Mouse (Mus musculus) CH12.LX (cell line): ENCODE measurements around the gene Hs3st6. TPM values are rescaled to one million over a fixed set of nuclear protein-coding genes. Genes with fewer than 3 reads are reported as not detected.

Experiments
- DNase-seq: peaks from one replicate; pipeline ENCODE4 v3.0.0-alpha.2; 2013; ENCODE audit errors: extremely low read depth
- H3K27ac ChIP-seq: 2 replicates; pipeline ENCODE4 v1.5.1; 2012; ENCODE audit warnings: low read depth, mild to moderate bottlenecking, control low read depth, moderate library complexity; ENCODE audit not compliant: insufficient read depth
- H3K27me3 ChIP-seq: replicated peaks from 2 replicates; pipeline ENCODE3; 2012; ENCODE audit warnings: inconsistent platforms
- H3K36me3 ChIP-seq, 2 experiments: replicated peaks in 1 of 2; 2 replicates each; pipeline versions ENCODE3 to v1.6.1; 2012; ENCODE audit warnings: inconsistent platforms in 1 of 2, low read length in 1 of 2, mild to moderate bottlenecking in 1 of 2, mixed read lengths in 1 of 2, moderate library complexity in 1 of 2; ENCODE audit not compliant: control insufficient read depth in 1 of 2, insufficient read depth in 1 of 2
- H3K4me1 ChIP-seq, 2 experiments: 2 replicates each; pipeline ENCODE4 v1.6.1; 2012; ENCODE audit warnings: inconsistent platforms in 1 of 2, moderate library complexity in 1 of 2; ENCODE audit not compliant: insufficient read depth in 2 of 2, control insufficient read depth in 1 of 2
- H3K4me2 ChIP-seq: 2 replicates; pipeline ENCODE4 v1.6.1; 2012; ENCODE audit warnings: low read depth, mild to moderate bottlenecking, control low read depth; ENCODE audit not compliant: poor library complexity, insufficient read depth, severe bottlenecking
- H3K4me3 ChIP-seq, 3 experiments: fragments of 150-350 bp in 1 of 3; sonication (generic) in 1 of 3; replicated peaks in 1 of 3; 2 replicates each; pipeline versions ENCODE3 to v1.5.1; 2011 to 2012; ENCODE audit warnings: low read depth in 2 of 3, low read length in 2 of 3, mild to moderate bottlenecking in 2 of 3, moderate library complexity in 2 of 3, control low read depth in 1 of 3, improper control_type of control experiment in 1 of 3, inconsistent platforms in 1 of 3, mixed read lengths in 1 of 3; ENCODE audit not compliant: poor library complexity in 1 of 3
- H3K79me2 ChIP-seq: replicated peaks from 2 replicates; pipeline ENCODE4 v1.6.1; 2012; ENCODE audit warnings: mild to moderate bottlenecking, moderate library complexity; ENCODE audit not compliant: control insufficient read depth, poor library complexity, insufficient read depth, severe bottlenecking; ENCODE audit errors: extremely low read depth
- H3K9ac ChIP-seq: 2 replicates; pipeline ENCODE4 v1.6.1; 2012; ENCODE audit warnings: low read depth, mild to moderate bottlenecking, control low read depth, moderate library complexity; ENCODE audit not compliant: insufficient read depth
- H3K9me3 ChIP-seq: replicated peaks from 2 replicates; pipeline ENCODE3; 2012; ENCODE audit warnings: low read length, inconsistent platforms, mixed read lengths
- BHLHE40 ChIP-seq: IDR thresholded peaks from 2 replicates; pipeline ENCODE4 v1.6.1; 2011; ENCODE audit warnings: mild to moderate bottlenecking, low read depth, low read length, improper control_type of control experiment
- CHD2 ChIP-seq: IDR thresholded peaks from 2 replicates; pipeline ENCODE4 v1.6.1; 2011; ENCODE audit warnings: low read length, improper control_type of control experiment
- CTCF ChIP-seq, 2 experiments: IDR thresholded peaks in 1 of 2; conservative IDR thresholded peaks in 1 of 2; 2 replicates each; pipeline ENCODE4 v1.5.1; 2011 to 2012; ENCODE audit warnings: low read depth in 2 of 2, low read length in 2 of 2, improper control_type of control experiment in 1 of 2, inconsistent platforms in 1 of 2, mild to moderate bottlenecking in 1 of 2, moderate library complexity in 1 of 2
- E2F4 ChIP-seq: IDR thresholded peaks from 2 replicates; pipeline ENCODE4 v1.6.1; 2011; ENCODE audit warnings: low read depth, low read length, improper control_type of control experiment; ENCODE audit not compliant: insufficient replicate concordance
- ELF1 ChIP-seq: IDR thresholded peaks from 2 replicates; pipeline ENCODE4 v1.6.1; 2014; ENCODE audit warnings: low read depth, mild to moderate bottlenecking, inconsistent platforms, low read length, improper control_type of control experiment
- HCFC1 ChIP-seq: IDR thresholded peaks from 2 replicates; pipeline ENCODE4 v1.6.1; 2012; ENCODE audit warnings: low read depth, mild to moderate bottlenecking, inconsistent platforms, low read length, improper control_type of control experiment
- IRF4 ChIP-seq: IDR thresholded peaks from 2 replicates; pipeline ENCODE4 v1.6.1; 2014; ENCODE audit warnings: low read depth, mild to moderate bottlenecking, inconsistent platforms, low read length, improper control_type of control experiment
- JUN ChIP-seq: IDR thresholded peaks from 2 replicates; pipeline ENCODE4 v1.6.1; 2011; ENCODE audit warnings: low read depth, mild to moderate bottlenecking, low read length, improper control_type of control experiment, moderate library complexity; ENCODE audit not compliant: insufficient read depth
- KAT2A ChIP-seq: IDR thresholded peaks from 2 replicates; pipeline ENCODE4 v1.6.1; 2012; ENCODE audit warnings: low read length, improper control_type of control experiment, inconsistent platforms; ENCODE audit not compliant: insufficient replicate concordance
- MAFK ChIP-seq: IDR thresholded peaks from 2 replicates; pipeline ENCODE4 v1.6.1; 2011; ENCODE audit warnings: low read length, improper control_type of control experiment; ENCODE audit not compliant: insufficient replicate concordance
- MAX ChIP-seq: IDR thresholded peaks from 2 replicates; pipeline ENCODE4 v1.6.1; 2011; ENCODE audit warnings: low read length, improper control_type of control experiment
- MAZ ChIP-seq: IDR thresholded peaks from 2 replicates; pipeline ENCODE4 v1.6.1; 2012; ENCODE audit warnings: low read depth, mild to moderate bottlenecking, inconsistent platforms, low read length, improper control_type of control experiment, moderate library complexity
- MXI1 ChIP-seq: IDR thresholded peaks from 2 replicates; pipeline ENCODE4 v1.6.1; 2011; ENCODE audit warnings: mild to moderate bottlenecking, low read depth, low read length, improper control_type of control experiment
- MYC ChIP-seq: IDR thresholded peaks from 2 replicates; pipeline ENCODE4 v1.6.1; 2011; ENCODE audit warnings: low read depth, mild to moderate bottlenecking, improper control_type of control experiment, low read length
- NELFE ChIP-seq: IDR thresholded peaks from 2 replicates; pipeline ENCODE4 v1.6.1; 2011; ENCODE audit warnings: low read depth, low read length, improper control_type of control experiment
- PAX5 ChIP-seq: IDR thresholded peaks from 2 replicates; pipeline ENCODE4 v1.6.1; 2012; ENCODE audit warnings: low read length, inconsistent platforms, mixed read lengths
- POLR2AphosphoS2 ChIP-seq: IDR thresholded peaks from 2 replicates; pipeline ENCODE4 v1.6.1; 2011; ENCODE audit warnings: low read depth, low read length, improper control_type of control experiment
- SIN3A ChIP-seq: IDR thresholded peaks from 2 replicates; pipeline ENCODE4 v1.6.1; 2012; ENCODE audit warnings: low read length, improper control_type of control experiment, inconsistent platforms
- TBP ChIP-seq: conservative IDR thresholded peaks from 2 replicates; pipeline ENCODE4 v1.6.1; 2011; ENCODE audit warnings: low read depth, low read length, improper control_type of control experiment
- USF2 ChIP-seq: conservative IDR thresholded peaks from 2 replicates; pipeline ENCODE4 v1.6.1; 2011; ENCODE audit warnings: low read depth, low read length, improper control_type of control experiment
- ZC3H11A ChIP-seq: IDR thresholded peaks from 2 replicates; pipeline ENCODE4 v1.6.1; 2012; ENCODE audit warnings: low read depth, mild to moderate bottlenecking, inconsistent platforms, low read length, improper control_type of control experiment
- ZKSCAN1 ChIP-seq: IDR thresholded peaks from 2 replicates; pipeline ENCODE4 v1.6.1; 2012; ENCODE audit warnings: low read depth, inconsistent platforms, low read length, improper control_type of control experiment, borderline replicate concordance
- ZMIZ1 ChIP-seq: IDR thresholded peaks from 2 replicates; pipeline ENCODE4 v1.6.1; 2012; ENCODE audit warnings: low read depth, mild to moderate bottlenecking, inconsistent platforms, low read length, improper control_type of control experiment
- ZNF384 ChIP-seq: IDR thresholded peaks from 2 replicates; pipeline ENCODE4 v1.6.1; 2012; ENCODE audit warnings: low read depth, low read length, improper control_type of control experiment, inconsistent platforms
- dilution Hi-C: fragments of 300-500 bp; cut with MboI; formaldehyde crosslinking; loops from 2 replicates; pipeline ENCODE4 v1.14.3; 2020; ENCODE audit warnings: low sequenced_read_pairs; ENCODE audit not compliant: extremely low pct_unique_long_range_greater_than_20kb, extremely low pct_ligation_motif_present
- in situ Hi-C: fragments of 300-500 bp; cut with MboI; formaldehyde crosslinking; loops from 3 replicates; pipeline ENCODE4 v1.14.3; 2019; ENCODE audit warnings: low sequenced_read_pairs, low pct_ligation_motif_present, low pct_unique_long_range_greater_than_20kb, mixed read lengths
- polyA plus RNA-seq: library from polyadenylated mRNA; unstranded; fragments of >175 nt; gene quantifications from 2 replicates; pipeline ENCODE4 v1.2.1, GENCODE M21; 2012; ENCODE audit warnings: low read depth; ENCODE audit not compliant: insufficient read length
- total RNA-seq, 2 experiments: library from RNA; depleted of rRNA; stranded (reverse); fragments of 300-350 nt in 1 of 2; fragments of >200 nt in 1 of 2; gene quantifications; 2 replicates each; pipeline ENCODE4 v1.2.3; 2012 to 2014

Hs3st6 gene
- total and polyA plus RNA-seq, 3 experiments = 0.30 TPM; not detected in 2

- TF ChIP-seq CHD2 = no peak
- Histone ChIP-seq H3K4me2 (no peak overlapping the region), H3K36me3 (peaks cover 0 to 7% of the 10 kb centered on the region in 2 experiments), H3K79me2 (no peaks in the 10 kb centered on the region), H3K4me1 (peaks cover 4 to 41% of the 10 kb centered on the region in 2 experiments; a peak in 3 of 4 replicates), H3K27ac (no peak overlapping the region), H3K9ac (no peak overlapping the region), H3K4me3 (no peak overlapping the region), H3K9me3 (no peaks in the 10 kb centered on the region), H3K27me3 (no peaks in the 10 kb centered on the region)
- in situ Hi-C loops = no loop called here
- no peak for DNase-seq
- dilution Hi-C loops = no loop called here
These were observed 19.2 kb upstream of the Hs3st6 start for GRCm38 (mm10) chr17:24733434-24734050.

- H3K79me2 ChIP-seq = no peaks in the 10 kb centered on the region
- H3K27me3 ChIP-seq = no peaks in the 10 kb centered on the region
- no peaks in the 10 kb centered on the region for H3K9me3 ChIP-seq
- H3K9ac ChIP-seq = no peak overlapping the region
- no peak overlapping the region for H3K27ac ChIP-seq
- peaks cover 3 to 12% of the 10 kb centered on the region in 2 experiments for H3K36me3 ChIP-seq
- DNase-seq = no peak
- in situ Hi-C loops = no loop called here
- dilution Hi-C loops = no loop called here
- H3K4me2 ChIP-seq = no peak overlapping the region
- no peak for TF ChIP-seq JUN
- no peak for TF ChIP-seq PAX5
- TF ChIP-seq E2F4 = no peak
- no peak for TF ChIP-seq SIN3A
- peak; percentile 63; the same call in 1 of the 2 replicates for TF ChIP-seq MYC
- no peak for TF ChIP-seq ZC3H11A
- no peak for TF ChIP-seq IRF4
- TF ChIP-seq ZKSCAN1 = no peak
- TF ChIP-seq KAT2A = no peak
- no peak for TF ChIP-seq NELFE
- no peak for TF ChIP-seq TBP
- TF ChIP-seq MXI1 = no peak
- TF ChIP-seq ZNF384 = no peak
- no peak for TF ChIP-seq MAZ
- no peak for TF ChIP-seq USF2
- no peak for TF ChIP-seq POLR2AphosphoS2
- TF ChIP-seq MAX = 0 out of 2 replicates have a peak, but pooled peaks have one; percentile 17
- no peak for TF ChIP-seq ELF1
- no peak for TF ChIP-seq BHLHE40
- TF ChIP-seq HCFC1 = no peak
- no peak for TF ChIP-seq MAFK
- TF ChIP-seq CTCF (conservative IDR thresholded peaks at IDR 0.05 in 1 of 2, IDR thresholded peaks at IDR 0.05 in 1 of 2; ENCODE audit: low read depth in 2 of 2, low read length in 2 of 2) = peak; percentile 12 to 48; a peak in 2 of 4 replicates
- no peak for TF ChIP-seq ZMIZ1
- H3K4me3 ChIP-seq = no peak overlapping the region
- peaks cover 4 to 41% of the 10 kb centered on the region in 2 experiments; a peak in 3 of 4 replicates for H3K4me1 ChIP-seq
These were observed 18.3 kb upstream of the Hs3st6 start for GRCm38 (mm10) chr17:24734513-24734912.
